In genomic region chr3:89276061-89276460, GRCm38 (mm10) we compare ENCODE assay signal across 20 mouse cellular contexts. TPM values are rescaled to one million over a fixed set of nuclear protein-coding genes. Genes with fewer than 3 reads are reported as not detected.
DNase-seq lines count a peak whose midpoint lies in the region; ATAC-seq and TF ChIP-seq lines count a peak whose summit lies in the region.
"Had no signal": no experiment of that assay in that cellular context is flagged by ENCODE, and none has a peak within 500 bp of the region (broad histone marks: within the 10 kb centered on the region; RNA-seq: fewer than 3 reads in every experiment).

No protein-coding gene starts in this region.

- H3K27ac ChIP-seq in heart, embryonic 14.5 days (replicated peaks in 1 of 2; ENCODE audit: control insufficient read depth in 1 of 2, insufficient read depth in 1 of 2, low read depth in 2 of 2, low read length in 2 of 2) = no peak overlapping the region
- H3K27ac ChIP-seq in liver, adult 2 months (replicated peaks; ENCODE audit: insufficient read depth, low read depth, low read length) = peak overlapping the region; percentile 66
- H3K27ac ChIP-seq in liver, embryonic 11.5 days (ENCODE audit: low read depth, low read length) = no peak overlapping the region
- no peak overlapping the region for H3K27ac ChIP-seq in embryonic facial prominence, embryonic 12.5 days
- H3K27ac ChIP-seq in intestine, embryonic 16.5 days (ENCODE audit: low read length) = no peak overlapping the region
- H3K27ac ChIP-seq in forebrain, embryonic 11.5 days (ENCODE audit: low read depth, low read length) = no peak overlapping the region
- H3K27ac ChIP-seq: midbrain, embryonic 10.5 days had no signal

- H3K4me1 ChIP-seq in heart, embryonic 14.5 days (ENCODE audit: control insufficient read depth in 2 of 2, insufficient read depth in 2 of 2, low read length in 2 of 2) = peaks cover 21 to 39% of the 10 kb centered on the region in 2 experiments
- H3K4me1 ChIP-seq in liver, adult 2 months (ENCODE audit: control insufficient read depth, insufficient read depth, low read length) = peaks cover 24% of the 10 kb centered on the region
- H3K4me1 ChIP-seq in liver, embryonic 11.5 days (replicated peaks; ENCODE audit: control insufficient read depth, insufficient read depth, low read length) = peaks cover 20% of the 10 kb centered on the region
- H3K4me1 ChIP-seq in embryonic facial prominence, embryonic 12.5 days = peaks cover 42% of the 10 kb centered on the region
- peaks cover 25% of the 10 kb centered on the region for H3K4me1 ChIP-seq in intestine, embryonic 16.5 days (ENCODE audit: control insufficient read depth, insufficient read depth, low read length)
- H3K4me1 ChIP-seq in forebrain, embryonic 11.5 days (replicated peaks; ENCODE audit: control insufficient read depth, insufficient read depth, low read length) = peaks cover 14% of the 10 kb centered on the region

- no peak for TF ChIP-seq POLR2A in liver, adult 2 months (IDR thresholded peaks at IDR 0.05; ENCODE audit: extremely low read depth, insufficient read depth, low read length)

- 0 out of 2 replicates have a peak overlapping the region, but pooled peaks have one; percentile 97 for H3K4me2 ChIP-seq in heart, embryonic 14.5 days (ENCODE audit: low read length)
- H3K4me2 ChIP-seq in liver, embryonic 11.5 days = no peak overlapping the region
- H3K4me2 ChIP-seq in embryonic facial prominence, embryonic 12.5 days (replicated peaks) = peak overlapping the region; percentile 93
- H3K4me2 ChIP-seq in intestine, embryonic 16.5 days (ENCODE audit: low read depth, low read length) = no peak overlapping the region
- no peak overlapping the region for H3K4me2 ChIP-seq in forebrain, embryonic 11.5 days (ENCODE audit: low read depth, low read length, severe bottlenecking)

- no peak for DNase-seq in heart, adult 11 months
- peak; percentile 58 for DNase-seq in liver, adult 2 months (ENCODE audit: extremely low read depth, low read depth, low spot score)
- DNase-seq in liver, embryonic 11.5 days (ENCODE audit: low spot score) = no peak
- DNase-seq in frontal cortex, postnatal 14 days (ENCODE audit: low spot score in 2 of 2) = no peak
- DNase-seq in forebrain, embryonic 11.5 days (ENCODE audit: low spot score) = no peak
- DNase-seq: adrenal gland, adult 2 months; cerebellum, adult 18-20 months; forebrain, postnatal 0 days; gastrocnemius, postnatal 25 days; thymus, postnatal 36 days had no signal

- H3K9ac ChIP-seq in heart, embryonic 14.5 days (ENCODE audit: low read length) = no peak overlapping the region
- H3K9ac ChIP-seq in liver, adult 2 months (ENCODE audit: low read depth, low read length) = peak overlapping the region; percentile 36
- no peak overlapping the region for H3K9ac ChIP-seq in liver, embryonic 11.5 days (ENCODE audit: low read depth, low read length)
- H3K9ac ChIP-seq in embryonic facial prominence, embryonic 12.5 days = no peak overlapping the region
- no peak overlapping the region for H3K9ac ChIP-seq in intestine, embryonic 16.5 days (ENCODE audit: low read depth, low read length)
- H3K9ac ChIP-seq in forebrain, embryonic 11.5 days (ENCODE audit: low read length) = no peak overlapping the region
- H3K9ac ChIP-seq: forebrain, postnatal 0 days had no signal

- H3K36me3 ChIP-seq in heart, embryonic 14.5 days (ENCODE audit: control insufficient read depth, insufficient read depth, low read length) = peaks cover 40% of the 10 kb centered on the region
- peaks cover 33% of the 10 kb centered on the region for H3K36me3 ChIP-seq in liver, adult 2 months (ENCODE audit: control insufficient read depth, insufficient read depth, low read length)
- 0 out of 2 replicates have a peak, but pooled peaks cover 3% of the 10 kb centered on the region for H3K36me3 ChIP-seq in liver, embryonic 11.5 days (ENCODE audit: control insufficient read depth, insufficient read depth, low read length)
- 0 out of 2 replicates have a peak, but pooled peaks cover 4% of the 10 kb centered on the region for H3K36me3 ChIP-seq in embryonic facial prominence, embryonic 12.5 days
- no peaks in the 10 kb centered on the region; the same call in 1 of the 2 replicates for H3K36me3 ChIP-seq in intestine, embryonic 16.5 days (ENCODE audit: control insufficient read depth, insufficient read depth, low read length)
- H3K36me3 ChIP-seq in forebrain, embryonic 11.5 days (ENCODE audit: control insufficient read depth, insufficient read depth, low read length) = no peaks in the 10 kb centered on the region
- H3K36me3 ChIP-seq: G1E; midbrain, embryonic 10.5 days had no signal

- TF ChIP-seq CTCF in liver, adult 2 months (IDR thresholded peaks at IDR 0.05; ENCODE audit: low read depth, low read length) = no peak

- H3K79me2 ChIP-seq in liver, adult 2 months (ENCODE audit: control insufficient read depth, insufficient read depth, low read length) = peaks cover 33% of the 10 kb centered on the region; the same call in 1 of the 2 replicates

- ATAC-seq in heart, embryonic 14.5 days (ENCODE audit: insufficient number of reproducible peaks, insufficient read depth, low FRiP score, low read depth) = no peak
- ATAC-seq in liver, embryonic 11.5 days (replicated peaks; ENCODE audit: low FRiP score) = no peak
- ATAC-seq in embryonic facial prominence, embryonic 12.5 days (ENCODE audit: insufficient number of reproducible peaks, insufficient read depth, low FRiP score, low TSS enrichment) = no peak
- ATAC-seq in intestine, embryonic 16.5 days = no peak
- ATAC-seq in forebrain, embryonic 11.5 days (replicated peaks; ENCODE audit: low FRiP score) = no peak
- ATAC-seq: forebrain, postnatal 0 days had no signal

- 91% methylated on average over 13 of the region's 13 CpGs for WGBS in heart, embryonic 14.5 days
- 43% methylated on average over 13 of the region's 13 CpGs for WGBS in liver, adult 2 months
- 88% methylated on average over 13 of the region's 13 CpGs for WGBS in liver, embryonic 11.5 days
- WGBS in embryonic facial prominence, embryonic 12.5 days = 90% methylated on average over 13 of the region's 13 CpGs
- 90% methylated on average over 13 of the region's 13 CpGs for WGBS in intestine, embryonic 16.5 days
- WGBS in forebrain, embryonic 11.5 days = 93% methylated on average over 13 of the region's 13 CpGs

- no peak overlapping the region for H3K4me3 ChIP-seq in heart, embryonic 14.5 days (ENCODE audit: control insufficient read depth in 1 of 2, insufficient read depth in 1 of 2, low read depth in 1 of 2, low read length in 2 of 2)
- H3K4me3 ChIP-seq in liver, adult 2 months (ENCODE audit: insufficient read depth, low read depth, low read length) = no peak overlapping the region
- no peak overlapping the region for H3K4me3 ChIP-seq in liver, embryonic 11.5 days (ENCODE audit: low read depth, low read length)
- H3K4me3 ChIP-seq in embryonic facial prominence, embryonic 12.5 days = no peak overlapping the region
- 0 out of 2 replicates have a peak overlapping the region, but pooled peaks have one; percentile 75 for H3K4me3 ChIP-seq in intestine, embryonic 16.5 days (ENCODE audit: low read length)
- H3K4me3 ChIP-seq in forebrain, embryonic 11.5 days (ENCODE audit: low read depth, low read length) = no peak overlapping the region
- H3K4me3 ChIP-seq: layer of hippocampus, adult 2 months; left cerebral cortex, adult 2 months; midbrain, embryonic 10.5 days; myocyte had no signal

- H3K27me3 ChIP-seq in heart, embryonic 14.5 days (ENCODE audit: control insufficient read depth, insufficient read depth, low read length) = no peaks in the 10 kb centered on the region
- H3K27me3 ChIP-seq in liver, adult 2 months (ENCODE audit: control insufficient read depth, insufficient read depth, low read length) = no peaks in the 10 kb centered on the region
- peaks cover 41% of the 10 kb centered on the region for H3K27me3 ChIP-seq in liver, embryonic 11.5 days (replicated peaks; ENCODE audit: control insufficient read depth, insufficient read depth, low read length)
- peaks cover 13% of the 10 kb centered on the region for H3K27me3 ChIP-seq in embryonic facial prominence, embryonic 12.5 days
- H3K27me3 ChIP-seq in intestine, embryonic 16.5 days (replicated peaks; ENCODE audit: control insufficient read depth, insufficient read depth, low read length) = no peaks in the 10 kb centered on the region
- peaks cover 22% of the 10 kb centered on the region for H3K27me3 ChIP-seq in forebrain, embryonic 11.5 days (ENCODE audit: control insufficient read depth, insufficient read depth, low read length)

- H3K9me3 ChIP-seq in heart, embryonic 14.5 days (ENCODE audit: control insufficient read depth, low read length) = no peaks in the 10 kb centered on the region
- H3K9me3 ChIP-seq in liver, embryonic 11.5 days (ENCODE audit: control insufficient read depth, low read length) = no peaks in the 10 kb centered on the region
- H3K9me3 ChIP-seq in embryonic facial prominence, embryonic 12.5 days = no peaks in the 10 kb centered on the region
- no peaks in the 10 kb centered on the region for H3K9me3 ChIP-seq in intestine, embryonic 16.5 days (ENCODE audit: control insufficient read depth, low read length)
- no peaks in the 10 kb centered on the region for H3K9me3 ChIP-seq in forebrain, embryonic 11.5 days (ENCODE audit: control insufficient read depth, low read length)
- H3K9me3 ChIP-seq: G1E; limb, embryonic 12.5 days; midbrain, embryonic 10.5 days had no signal

RNA-seq across cellular contexts. Expression of gene Efna1, which starts 4.9 kb away (rescaled TPM):
- polyA plus RNA-seq in heart, embryonic 14.5 days (2014; fragmentation: Nextera tagmentation; extraction: Ambion mirVana) = 38.4 and 39.7 TPM in 2 replicates
- total RNA-seq in liver, adult 2 months (2014; rRNA removed) = 22.1 and 35.2 TPM in 2 replicates
- 73.1 and 73.4 TPM in 2 replicates for polyA plus RNA-seq in liver, adult 2 months (2012; rRNA removed)
- 11.4 and 11.8 TPM in 2 replicates for polyA plus RNA-seq in liver, embryonic 11.5 days (2014; fragmentation: Nextera tagmentation; extraction: Ambion mirVana)
- polyA plus RNA-seq in embryonic facial prominence, embryonic 12.5 days (2016; fragmentation: Nextera tagmentation; extraction: Ambion mirVana) = 32.6 and 36.1 TPM in 2 replicates
- 62.9 and 69.6 TPM in 2 replicates for polyA plus RNA-seq in intestine, embryonic 16.5 days (2015; fragmentation: Nextera tagmentation; extraction: Ambion mirVana)
- polyA plus RNA-seq in forebrain, embryonic 11.5 days (2014; fragmentation: Nextera tagmentation; extraction: Ambion mirVana) = 10.8 and 11.4 TPM in 2 replicates
- total RNA-seq: hematopoietic stem cell, adult 5-6 weeks had no signal
- polyA plus RNA-seq: G1E had no signal

RNA-seq across cellular contexts. Expression of gene Slc50a1, which starts 5.7 kb away (rescaled TPM):
- 48.2 and 48.9 TPM in 2 replicates for polyA plus RNA-seq in heart, embryonic 14.5 days (2014; fragmentation: Nextera tagmentation; extraction: Ambion mirVana)
- total RNA-seq in liver, adult 2 months (2014; rRNA removed) = 6.4 and 7.0 TPM in 2 replicates
- polyA plus RNA-seq in liver, adult 2 months (2012; rRNA removed) = 36.3 and 41.2 TPM in 2 replicates
- 25.3 and 31.5 TPM in 2 replicates for polyA plus RNA-seq in liver, embryonic 11.5 days (2014; fragmentation: Nextera tagmentation; extraction: Ambion mirVana)
- polyA plus RNA-seq in embryonic facial prominence, embryonic 12.5 days (2016; fragmentation: Nextera tagmentation; extraction: Ambion mirVana) = 56.6 and 62.0 TPM in 2 replicates
- 62.7 and 74.1 TPM in 2 replicates for polyA plus RNA-seq in intestine, embryonic 16.5 days (2015; fragmentation: Nextera tagmentation; extraction: Ambion mirVana)
- 28.4 and 31.8 TPM in 2 replicates for polyA plus RNA-seq in forebrain, embryonic 11.5 days (2014; fragmentation: Nextera tagmentation; extraction: Ambion mirVana)
- polyA plus RNA-seq: G1E had no signal

RNA-seq across cellular contexts. Expression of gene Dpm3, which starts 16.9 kb away (rescaled TPM):
- 92.9 and 97.9 TPM in 2 replicates for polyA plus RNA-seq in heart, embryonic 14.5 days (2014; fragmentation: Nextera tagmentation; extraction: Ambion mirVana)
- total RNA-seq in liver, adult 2 months (2014; rRNA removed) = 102 and 131 TPM in 2 replicates
- polyA plus RNA-seq in liver, adult 2 months (2012; rRNA removed) = 243 and 245 TPM in 2 replicates
- polyA plus RNA-seq in liver, embryonic 11.5 days (2014; fragmentation: Nextera tagmentation; extraction: Ambion mirVana) = 106 and 118 TPM in 2 replicates
- polyA plus RNA-seq in embryonic facial prominence, embryonic 12.5 days (2016; fragmentation: Nextera tagmentation; extraction: Ambion mirVana) = 101 and 103 TPM in 2 replicates
- polyA plus RNA-seq in intestine, embryonic 16.5 days (2015; fragmentation: Nextera tagmentation; extraction: Ambion mirVana) = 119 and 126 TPM in 2 replicates
- polyA plus RNA-seq in forebrain, embryonic 11.5 days (2014; fragmentation: Nextera tagmentation; extraction: Ambion mirVana) = 79.0 and 83.9 TPM in 2 replicates

RNA-seq across cellular contexts. Expression of gene Trim46, which starts 30.0 kb away (rescaled TPM):
- polyA plus RNA-seq in heart, embryonic 14.5 days (2014; fragmentation: Nextera tagmentation; extraction: Ambion mirVana) = 0.85 and 0.95 TPM in 2 replicates
- 0.07 and 0.18 TPM in 2 replicates for total RNA-seq in liver, adult 2 months (2014; rRNA removed)
- polyA plus RNA-seq in liver, adult 2 months (2012; rRNA removed) = 0.16 and 0.25 TPM in 2 replicates
- 0.97 and 1.7 TPM in 2 replicates for polyA plus RNA-seq in liver, embryonic 11.5 days (2014; fragmentation: Nextera tagmentation; extraction: Ambion mirVana)
- 6.2 and 7.7 TPM in 2 replicates for polyA plus RNA-seq in embryonic facial prominence, embryonic 12.5 days (2016; fragmentation: Nextera tagmentation; extraction: Ambion mirVana)
- 3.9 TPM in 2 replicates for polyA plus RNA-seq in intestine, embryonic 16.5 days (2015; fragmentation: Nextera tagmentation; extraction: Ambion mirVana)
- 11.9 and 13.5 TPM in 2 replicates for polyA plus RNA-seq in forebrain, embryonic 11.5 days (2014; fragmentation: Nextera tagmentation; extraction: Ambion mirVana)

RNA-seq across cellular contexts. Expression of gene Krtcap2, which starts 30.3 kb away (rescaled TPM):
- 216 and 239 TPM in 2 replicates for polyA plus RNA-seq in heart, embryonic 14.5 days (2014; fragmentation: Nextera tagmentation; extraction: Ambion mirVana)
- 45.1 and 60.3 TPM in 2 replicates for total RNA-seq in liver, adult 2 months (2014; rRNA removed)
- 157 and 197 TPM in 2 replicates for polyA plus RNA-seq in liver, adult 2 months (2012; rRNA removed)
- 246 and 251 TPM in 2 replicates for polyA plus RNA-seq in liver, embryonic 11.5 days (2014; fragmentation: Nextera tagmentation; extraction: Ambion mirVana)
- polyA plus RNA-seq in embryonic facial prominence, embryonic 12.5 days (2016; fragmentation: Nextera tagmentation; extraction: Ambion mirVana) = 297 and 306 TPM in 2 replicates
- 316 and 334 TPM in 2 replicates for polyA plus RNA-seq in intestine, embryonic 16.5 days (2015; fragmentation: Nextera tagmentation; extraction: Ambion mirVana)
- polyA plus RNA-seq in forebrain, embryonic 11.5 days (2014; fragmentation: Nextera tagmentation; extraction: Ambion mirVana) = 237 and 252 TPM in 2 replicates

Comparison
In these comparisons a context has a peak if more than half of its experiments do, and no peak if none do; other contexts are left out.
1. H3K4me2 ChIP-seq: peak in heart, embryonic 14.5 days (single experiment) and embryonic facial prominence, embryonic 12.5 days (single experiment); none in liver, embryonic 11.5 days (single experiment), intestine, embryonic 16.5 days (single experiment) and forebrain, embryonic 11.5 days (single experiment).